ENCODE assay signal across 21 mouse cellular contexts in the genomic region with DNA sequence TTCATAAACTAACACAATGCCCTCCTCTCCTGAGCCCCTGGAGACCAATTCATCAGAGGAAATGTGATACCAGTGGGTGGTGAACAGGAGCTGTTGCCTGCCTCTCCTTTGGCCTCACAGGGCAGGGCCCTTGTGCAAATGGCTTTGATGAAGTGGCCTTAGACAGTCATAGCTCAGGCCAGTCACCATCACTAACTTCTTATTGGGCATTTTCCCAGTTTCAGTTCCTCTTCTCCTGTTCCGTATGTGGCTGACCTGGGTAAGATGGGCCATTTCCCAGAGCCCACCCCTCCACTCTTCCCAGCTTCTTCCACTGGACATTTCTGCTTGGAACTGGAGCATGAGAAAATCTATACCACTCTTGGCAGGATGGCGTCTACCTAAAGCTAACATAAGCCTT.
"Had no signal": no experiment of that assay in that cellular context is flagged by ENCODE, and none has a peak within 500 bp of the region (broad histone marks: within the 10 kb centered on the region; RNA-seq: fewer than 3 reads in every experiment).

No protein-coding gene starts in this region.

- H3K9ac ChIP-seq: liver, embryonic 14.5 days; lung, embryonic 15.5 days; midbrain, embryonic 12.5 days; neural tube, embryonic 13.5 days; neural tube, embryonic 15.5 days had no signal

- H3K4me1 ChIP-seq: lung, embryonic 15.5 days had no signal

- H3K27ac ChIP-seq: liver, embryonic 14.5 days; lung, embryonic 15.5 days; midbrain, embryonic 10.5 days; midbrain, embryonic 12.5 days; neural tube, embryonic 13.5 days; neural tube, embryonic 15.5 days had no signal

- DNase-seq: lung, adult 18-20 months; lung, postnatal 14 days; lung, postnatal 36 days; midbrain, embryonic 14.5 days; retina, postnatal 1 day; right cerebral cortex, adult 18-20 months; right cerebral cortex, postnatal 25 days; right cerebral cortex, postnatal 4 days; spleen, adult 18-20 months; thymus, adult 18-20 months; thymus, postnatal 14 days; thymus, postnatal 36 days had no signal

- H3K4me2 ChIP-seq: lung, embryonic 15.5 days; midbrain, embryonic 12.5 days; neural tube, embryonic 13.5 days; neural tube, embryonic 15.5 days had no signal

- ATAC-seq: lung, postnatal 0 days; midbrain, embryonic 16.5 days had no signal

- H3K36me3 ChIP-seq: lung, embryonic 15.5 days; midbrain, embryonic 10.5 days; midbrain, embryonic 12.5 days; neural tube, embryonic 13.5 days; neural tube, embryonic 15.5 days had no signal

- H3K4me3 ChIP-seq: lung, embryonic 15.5 days; midbrain, embryonic 10.5 days; midbrain, embryonic 12.5 days; myocyte; neural tube, embryonic 13.5 days; neural tube, embryonic 15.5 days had no signal

- H3K9me3 ChIP-seq: lung, embryonic 15.5 days; midbrain, embryonic 10.5 days; midbrain, embryonic 12.5 days; neural tube, embryonic 13.5 days; neural tube, embryonic 15.5 days had no signal
